Mouse (Mus musculus) E14TG2a.4 (cell line): ENCODE measurements around the gene Blnk.

Experiments used
- CTCF ChIP-seq: conservative IDR thresholded peaks from 2 replicates; pipeline ENCODE4 v1.5.1; 2014; ENCODE audit warnings: low read length
- NANOG ChIP-seq: IDR thresholded peaks from 2 replicates; pipeline ENCODE4 v1.6.1; 2014; ENCODE audit warnings: borderline replicate concordance, low read length, mixed read lengths
- POU5F1 ChIP-seq: IDR thresholded peaks from 2 replicates; pipeline ENCODE4 v1.6.1; 2014; ENCODE audit warnings: low read length, borderline replicate concordance

GRCm38 (mm10) chr19:41022244-41022643, 27.9 kb upstream of the Blnk start:
- no peak for TF ChIP-seq CTCF
- no peak for TF ChIP-seq POU5F1
- TF ChIP-seq NANOG: no peak
